Mouse (Mus musculus): ENCODE measurements around the gene Cyp2d22.
"Not testable (repeated sequence)": the region's sequence is repeated elsewhere in the genome, so short reads cannot be mapped to it uniquely, and the experiment has no call there.

Gene Cyp2d22

GRCm38 (mm10) chr15:82379871-82380713 is at the start of gene Cyp2d22:
Gene Cyp2d22, minus strand, starts transcription at chr15:82380260.
- peak; percentile 50 for DNase-seq (ENCODE audit: low spot score)

- no peak for DNase-seq (ENCODE audit: low spot score)
These were observed 43.4 kb upstream of the Cyp2d22 start for GRCm38 (mm10) chr15:82423471-82423870.

GRCm38 (mm10) chr15:82422935-82423334 is 42.9 kb upstream of the Cyp2d22 start:
- DNase-seq (ENCODE audit: low spot score) = no peak

GRCm38 (mm10) chr15:82418616-82419015 is 38.6 kb upstream of the Cyp2d22 start:
- no peak for DNase-seq (ENCODE audit: low spot score)

GRCm38 (mm10) chr15:82416797-82417789 is 37.0 kb upstream of the Cyp2d22 start:
- DNase-seq (ENCODE audit: low spot score) = peak; percentile 50

- no peak for DNase-seq (ENCODE audit: low spot score)
These were observed 27.5 kb upstream of the Cyp2d22 start for GRCm38 (mm10) chr15:82407536-82407935.

- DNase-seq (ENCODE audit: low spot score) = no peak
These were observed 26.9 kb upstream of the Cyp2d22 start, which contains the start of gene Cyp2d10 for GRCm38 (mm10) chr15:82406981-82407380. Gene Cyp2d10, minus strand, starts transcription at chr15:82407195.

GRCm38 (mm10) chr15:82404163-82404562 is 24.1 kb upstream of the Cyp2d22 start:
- DNase-seq (ENCODE audit: low spot score) = no peak

- DNase-seq (ENCODE audit: low spot score) = no peak
These were observed 23.5 kb upstream of the Cyp2d22 start for GRCm38 (mm10) chr15:82403606-82404005.

GRCm38 (mm10) chr15:82402741-82403140 is 22.7 kb upstream of the Cyp2d22 start:
- no peak for DNase-seq (ENCODE audit: low spot score)

GRCm38 (mm10) chr15:82402106-82402505 is 22.0 kb upstream of the Cyp2d22 start:
- DNase-seq (ENCODE audit: low spot score) = no peak

- no peak for DNase-seq (ENCODE audit: low spot score)
These were observed 21.5 kb upstream of the Cyp2d22 start for GRCm38 (mm10) chr15:82401516-82401915.

- DNase-seq (ENCODE audit: low spot score) = not testable (repeated sequence)
These were observed 15.9 kb upstream of the Cyp2d22 start for GRCm38 (mm10) chr15:82395955-82396354.

- not testable (repeated sequence) for DNase-seq (ENCODE audit: low spot score)
These were observed 13.9 kb upstream of the Cyp2d22 start, which contains the start of gene Cyp2d11 for GRCm38 (mm10) chr15:82393922-82394321. Gene Cyp2d11, minus strand, starts transcription at chr15:82394022.

- DNase-seq (ENCODE audit: low spot score) = not testable (repeated sequence)
These were observed 9.9 kb upstream of the Cyp2d22 start for GRCm38 (mm10) chr15:82389916-82390315.

- DNase-seq (ENCODE audit: low spot score) = no peak
These were observed 5.7 kb upstream of the Cyp2d22 start for GRCm38 (mm10) chr15:82385729-82386128.

GRCm38 (mm10) chr15:82382441-82382840 is 2.4 kb upstream of the Cyp2d22 start:
- DNase-seq (ENCODE audit: low spot score) = no peak

- no peak for DNase-seq (ENCODE audit: low spot score)
These were observed 628 bp upstream of the Cyp2d22 start for GRCm38 (mm10) chr15:82380714-82381062.

- no peak for DNase-seq (ENCODE audit: low spot score)
These were observed 569 bp downstream of the Cyp2d22 start for GRCm38 (mm10) chr15:82379511-82379870.

GRCm38 (mm10) chr15:82378261-82379180 is 1.5 kb downstream of the Cyp2d22 start:
- no peak for DNase-seq (ENCODE audit: low spot score)

- no peak for DNase-seq (ENCODE audit: low spot score)
These were observed 2.4 kb downstream of the Cyp2d22 start for GRCm38 (mm10) chr15:82377701-82378100.

Measured in ovary, postnatal 10 days (tissue).